Mouse (Mus musculus) stomach, embryonic 14.5 days (tissue): ENCODE data around the gene Tmem30a. TPM values are rescaled to one million over a fixed set of nuclear protein-coding genes. Genes with fewer than 3 reads are reported as not detected.

ENCODE experiments used
- ATAC-seq: fragments of 200-750 bp; cut with Nextera tagmentation; 2 replicates; pipeline ENCODE4 v1.8.0; 2017; ENCODE audit warnings: low read depth, moderate TSS enrichment; ENCODE audit not compliant: insufficient number of reproducible peaks, insufficient read depth, low FRiP score
- H3K27ac ChIP-seq: fragments of 300-500 bp; sonication (generic); 2 replicates; pipeline ENCODE4 v1.5.1; 2014; ENCODE audit warnings: mild to moderate bottlenecking, low read length, moderate library complexity, mixed read lengths
- H3K27me3 ChIP-seq: fragments of 300-500 bp; sonication (generic); 2 replicates; pipeline ENCODE4 v1.6.1; 2014; ENCODE audit warnings: low read length, control low read depth, mixed read lengths; ENCODE audit not compliant: control insufficient read depth, insufficient read depth
- H3K36me3 ChIP-seq: fragments of 300-500 bp; sonication (generic); 2 replicates; pipeline ENCODE4 v1.6.1; 2014; ENCODE audit warnings: mild to moderate bottlenecking, control low read depth, low read length, moderate library complexity, mixed read lengths; ENCODE audit not compliant: control insufficient read depth, insufficient read depth
- H3K4me1 ChIP-seq: fragments of 300-500 bp; sonication (generic); 2 replicates; pipeline ENCODE4 v1.6.1; 2014; ENCODE audit warnings: low read length, control low read depth, mixed read lengths; ENCODE audit not compliant: control insufficient read depth, insufficient read depth
- H3K4me2 ChIP-seq: fragments of 300-500 bp; sonication (generic); replicated peaks from 2 replicates; pipeline ENCODE4 v1.6.1; 2014; ENCODE audit warnings: low read depth, low read length, control low read depth
- H3K4me3 ChIP-seq: fragments of 300-500 bp; sonication (generic); 2 replicates; pipeline ENCODE4 v1.5.1; 2014; ENCODE audit warnings: low read depth, low read length, control low read depth
- H3K9ac ChIP-seq: fragments of 300-500 bp; sonication (generic); replicated peaks from 2 replicates; pipeline ENCODE4 v1.6.1; 2014; ENCODE audit warnings: low read depth, mild to moderate bottlenecking, control low read depth, low read length, moderate library complexity, mixed read lengths
- H3K9me3 ChIP-seq: fragments of 300-500 bp; sonication (generic); 2 replicates; pipeline ENCODE4 v1.6.1; 2016; ENCODE audit warnings: low read depth, low read length, control low read depth; ENCODE audit not compliant: control insufficient read depth
- WGBS: fragments of 180-500 bp; shearing (Covaris S2); extraction: QIAGEN DNeasy Blood & Tissue Kit; methylation state at CpG from one replicate; pipeline ENCODE4 v1.1.7; 2014; 5-methylcytosine and 5-hydroxymethylcytosine counted together
- polyA plus RNA-seq: library from polyadenylated mRNA; unstranded; fragments of >200 nt; fragmentation: Nextera tagmentation; extraction: Ambion mirVana; gene quantifications from 2 replicates; pipeline ENCODE4 v1.2.1, GENCODE M21; 2014

Tmem30a gene
- polyA plus RNA-seq, 1 experiment from 2014 or later = 64.6 TPM

- H3K9ac ChIP-seq = no peak overlapping the region
- no peak overlapping the region for H3K27ac ChIP-seq
- no peaks in the 10 kb centered on the region for H3K9me3 ChIP-seq
- H3K27me3 ChIP-seq = no peaks in the 10 kb centered on the region
- H3K4me1 ChIP-seq = no peaks in the 10 kb centered on the region
- ATAC-seq = no peak
- H3K4me3 ChIP-seq = no peak overlapping the region
- peaks cover 3% of the 10 kb centered on the region; the same call in 1 of the 2 replicates for H3K36me3 ChIP-seq
- WGBS = 71% methylated on average over 2 of the region's 2 CpGs
- H3K4me2 ChIP-seq = no peak overlapping the region
Observed at GRCm38 (mm10) chr9:79779354-79779753, 14.0 kb downstream of the Tmem30a start.

- H3K9ac ChIP-seq = no peak overlapping the region
- H3K4me3 ChIP-seq = no peak overlapping the region
- 81% methylated on average over 5 of the region's 5 CpGs for WGBS
- no peaks in the 10 kb centered on the region for H3K9me3 ChIP-seq
- H3K27ac ChIP-seq = no peak overlapping the region
- ATAC-seq = no peak
- H3K36me3 ChIP-seq = no peaks in the 10 kb centered on the region; the same call in 1 of the 2 replicates
- no peaks in the 10 kb centered on the region for H3K27me3 ChIP-seq
- H3K4me2 ChIP-seq = no peak overlapping the region
- no peaks in the 10 kb centered on the region for H3K4me1 ChIP-seq
Observed at GRCm38 (mm10) chr9:79766991-79767545, 26.2 kb downstream of the Tmem30a start.

GRCm38 (mm10) chr9:79765329-79765728 is 28.0 kb downstream of the Tmem30a start:
- ATAC-seq = no peak
- H3K27ac ChIP-seq = no peak overlapping the region
- H3K9ac ChIP-seq = no peak overlapping the region

GRCm38 (mm10) chr9:79762519-79762918 is 30.8 kb downstream of the Tmem30a start:
- no peak for ATAC-seq
- WGBS = 77% methylated on average over 6 of the region's 6 CpGs
- H3K27me3 ChIP-seq = no peaks in the 10 kb centered on the region
- H3K4me2 ChIP-seq = no peak overlapping the region
- H3K4me1 ChIP-seq = peaks cover 9% of the 10 kb centered on the region
- H3K36me3 ChIP-seq = peaks cover 3% of the 10 kb centered on the region
- H3K4me3 ChIP-seq = no peak overlapping the region
- H3K27ac ChIP-seq = no peak overlapping the region
- H3K9ac ChIP-seq = no peak overlapping the region
- H3K9me3 ChIP-seq = no peaks in the 10 kb centered on the region

More at GRCm38 (mm10) chr9:79765329-79765728, 28.0 kb downstream of the Tmem30a start:
- Histone ChIP-seq H3K27me3 (no peaks in the 10 kb centered on the region), H3K36me3 (no peaks in the 10 kb centered on the region), H3K9me3 (no peaks in the 10 kb centered on the region), H3K4me3 (no peak overlapping the region), H3K4me1 (peaks cover 2% of the 10 kb centered on the region; the same call in 1 of the 2 replicates), H3K4me2 (no peak overlapping the region)
- 83% methylated on average over 4 of the region's 4 CpGs for WGBS

GRCm38 (mm10) chr9:79760076-79760475 is 33.2 kb downstream of the Tmem30a start:
- Histone ChIP-seq H3K9me3 (no peaks in the 10 kb centered on the region), H3K9ac (peak overlapping the region; percentile 54), H3K36me3 (peaks cover 15% of the 10 kb centered on the region), H3K4me1 (peaks cover 9% of the 10 kb centered on the region), H3K4me2 (peak overlapping the region; percentile 61), H3K4me3 (peak overlapping the region; percentile 93), H3K27me3 (no peaks in the 10 kb centered on the region), H3K27ac (peak overlapping the region; percentile 93)
- WGBS = 4% methylated on average over 14 of the region's 14 CpGs
- ATAC-seq = peak; percentile 25; the same call in 1 of the 2 replicates

GRCm38 (mm10) chr9:79759385-79760005 is 33.8 kb downstream of the Tmem30a start, which contains the start of gene Cox7a2:
Cox7a2 (minus strand) TSS chr9:79759878.
- H3K27me3 ChIP-seq = no peaks in the 10 kb centered on the region
- H3K36me3 ChIP-seq = peaks cover 15% of the 10 kb centered on the region
- H3K4me2 ChIP-seq = peak within 1 kb of the TSS; percentile 76
- H3K4me1 ChIP-seq = peaks cover 9% of the 10 kb centered on the region
- peak within 1 kb of the TSS; percentile 77 for H3K9ac ChIP-seq
- no peaks in the 10 kb centered on the region for H3K9me3 ChIP-seq
- ATAC-seq = peak; percentile 100
- peak within 1 kb of the TSS; percentile 93 for H3K27ac ChIP-seq
- H3K4me3 ChIP-seq = peak within 1 kb of the TSS; percentile 93
- under 1% methylated on average over 49 of the region's 49 CpGs for WGBS

- no peak for ATAC-seq
Observed at GRCm38 (mm10) chr9:79755311-79755710, 38.0 kb downstream of the Tmem30a start.

GRCm38 (mm10) chr9:79751846-79752245 is 41.5 kb downstream of the Tmem30a start:
- 71% methylated on average over 8 of the region's 8 CpGs for WGBS
- H3K4me1 ChIP-seq = no peaks in the 10 kb centered on the region
- no peaks in the 10 kb centered on the region for H3K9me3 ChIP-seq
- no peak for ATAC-seq
- no peak overlapping the region for H3K27ac ChIP-seq
- H3K9ac ChIP-seq = no peak overlapping the region
- no peak overlapping the region for H3K4me2 ChIP-seq
- H3K4me3 ChIP-seq = no peak overlapping the region
- peaks cover 16% of the 10 kb centered on the region for H3K36me3 ChIP-seq
- no peaks in the 10 kb centered on the region for H3K27me3 ChIP-seq

More at GRCm38 (mm10) chr9:79755311-79755710, 38.0 kb downstream of the Tmem30a start:
- 94% methylated on average over 4 of the region's 4 CpGs for WGBS
- Histone ChIP-seq H3K4me3 (no peak overlapping the region), H3K36me3 (peaks cover 24% of the 10 kb centered on the region), H3K9me3 (no peaks in the 10 kb centered on the region), H3K9ac (no peak overlapping the region), H3K27ac (no peak overlapping the region), H3K4me1 (peaks cover 6% of the 10 kb centered on the region), H3K27me3 (no peaks in the 10 kb centered on the region), H3K4me2 (no peak overlapping the region)
